Mouse (Mus musculus) lung, postnatal 0 days (tissue): ENCODE results near the gene Bach2.

Source experiments
- CTCF ChIP-seq: IDR thresholded peaks from 2 replicates; pipeline ENCODE4 v1.5.1; 2016; ENCODE audit warnings: antibody characterized with exemption, mild to moderate bottlenecking
- EP300 ChIP-seq: IDR thresholded peaks from 2 replicates; pipeline ENCODE4 v1.6.1; 2016; ENCODE audit warnings: antibody characterized with exemption, mild to moderate bottlenecking, control low read depth

DNA sequence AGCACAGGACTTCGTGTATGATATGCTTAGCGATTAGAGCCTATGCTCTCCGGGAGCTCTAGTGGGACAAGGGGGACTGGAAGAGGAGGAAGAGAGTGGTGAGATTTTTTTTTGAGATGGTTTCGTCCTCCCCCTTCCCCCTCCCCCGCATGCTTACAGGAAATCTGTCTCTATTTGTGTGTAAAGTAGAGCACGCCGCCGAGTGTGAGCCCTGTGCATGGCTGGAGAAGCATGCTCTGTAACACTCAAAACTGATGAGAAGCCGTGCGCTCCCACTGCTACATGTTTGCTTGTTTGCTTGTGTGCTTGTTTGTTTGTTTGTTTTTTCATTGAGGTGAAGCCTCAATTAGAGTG lies 25.1 kb downstream of the Bach2 start:
- TF ChIP-seq CTCF, result no peak
- no peak for TF ChIP-seq EP300
